Mouse (Mus musculus) hindbrain, postnatal 0 days (tissue): Measurements from ENCODE around the gene Aktip. TPM values are rescaled to one million over a fixed set of nuclear protein-coding genes. Genes with fewer than 3 reads are reported as not detected.

Source experiments
- ATAC-seq: fragments of 200-750 bp; cut with Nextera tagmentation; 2 replicates; pipeline ENCODE4 v1.8.0; 2017; ENCODE audit warnings: mild to moderate bottlenecking, moderate TSS enrichment, moderate library complexity
- DNase-seq: peaks from one replicate; pipeline ENCODE4 v3.0.0-alpha.2; 2015; ENCODE audit warnings: low spot score
- H3K27ac ChIP-seq: fragments of 300-500 bp; sonication (generic); 2 replicates; pipeline ENCODE4 v1.5.1; 2014; ENCODE audit warnings: mild to moderate bottlenecking
- H3K27me3 ChIP-seq: fragments of 300-500 bp; sonication (generic); 2 replicates; pipeline ENCODE4 v1.6.1; 2014; ENCODE audit warnings: low read length, mixed read lengths; ENCODE audit not compliant: insufficient read depth
- H3K36me3 ChIP-seq: fragments of 300-500 bp; sonication (generic); 2 replicates; pipeline ENCODE4 v1.6.1; 2014; ENCODE audit warnings: low read length, mixed read lengths; ENCODE audit not compliant: insufficient read depth
- H3K4me1 ChIP-seq: fragments of 300-500 bp; sonication (generic); 2 replicates; pipeline ENCODE4 v1.6.1; 2014; ENCODE audit warnings: antibody characterized with exemption, low read length, mixed read lengths; ENCODE audit not compliant: insufficient read depth
- H3K4me2 ChIP-seq: fragments of 300-500 bp; sonication (generic); 2 replicates; pipeline ENCODE4 v1.6.1; 2014; ENCODE audit warnings: low read depth, mild to moderate bottlenecking, low read length, moderate library complexity, mixed read lengths
- H3K4me3 ChIP-seq: fragments of 300-500 bp; sonication (generic); 2 replicates; pipeline ENCODE4 v1.5.1; 2014; ENCODE audit warnings: low read length
- H3K9ac ChIP-seq: fragments of 300-500 bp; sonication (generic); replicated peaks from 2 replicates; pipeline ENCODE4 v1.6.1; 2014; ENCODE audit warnings: mild to moderate bottlenecking, low read length, moderate library complexity, mixed read lengths
- H3K9me3 ChIP-seq: fragments of 300-500 bp; sonication (generic); 2 replicates; pipeline ENCODE4 v1.6.1; 2016; ENCODE audit warnings: low read length, mixed read lengths
- CTCF ChIP-seq: IDR thresholded peaks from 2 replicates; pipeline ENCODE4 v1.5.1; 2016; ENCODE audit warnings: antibody characterized with exemption, control low read depth, low read depth
- WGBS: fragments of 180-500 bp; shearing (Covaris S2); extraction: QIAGEN DNeasy Blood & Tissue Kit; methylation state at CpG from one replicate; pipeline ENCODE4 v1.1.7; 2014; 5-methylcytosine and 5-hydroxymethylcytosine counted together
- polyA plus RNA-seq: library from polyadenylated mRNA; unstranded; fragments of >200 nt; fragmentation: Nextera tagmentation; extraction: Ambion mirVana; gene quantifications from 2 replicates; pipeline ENCODE4 v1.2.1, GENCODE M21; 2015
- total RNA-seq: library from RNA; depleted of rRNA; stranded (reverse); fragments of >200 nt; gene quantifications from 2 replicates; pipeline ENCODE4 v1.2.3, GENCODE M21; 2014

Aktip gene
- total and polyA plus RNA-seq, 2 experiments from 2014 or later = 134 to 186 TPM

DNA sequence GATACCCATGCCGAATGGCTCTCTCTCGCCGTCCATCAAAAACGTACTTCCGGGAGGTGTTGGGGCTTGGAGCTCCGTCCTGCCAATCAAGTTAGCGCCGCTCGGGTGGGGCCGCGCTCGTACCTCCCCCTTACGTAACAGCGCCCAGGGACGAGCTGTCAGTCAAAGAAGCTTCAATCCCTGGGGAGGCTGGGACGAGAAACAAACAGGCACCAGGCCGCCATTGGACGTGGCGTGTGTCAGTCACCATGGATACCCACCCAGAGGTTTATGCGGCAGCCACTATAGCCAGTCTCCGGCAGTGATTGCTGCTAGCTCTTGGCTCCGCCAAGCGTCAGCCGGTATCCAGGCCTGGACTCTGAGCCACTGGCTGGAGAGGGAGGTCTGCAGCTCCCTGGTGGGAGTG, 65.7 kb downstream of the Aktip start:
- H3K9ac ChIP-seq = peak overlapping the region; percentile 86
- H3K4me1 ChIP-seq = peaks cover 6% of the 10 kb centered on the region
- WGBS = under 1% methylated on average over 24 of the region's 24 CpGs
- H3K9me3 ChIP-seq = no peaks in the 10 kb centered on the region
- peak overlapping the region; percentile 98 for H3K4me3 ChIP-seq
- peak; percentile 65 for TF ChIP-seq CTCF
- DNase-seq (peak; percentile 100), ATAC-seq (peak; percentile 98)
- peak overlapping the region; percentile 76 for H3K27ac ChIP-seq
- H3K4me2 ChIP-seq = peak overlapping the region; percentile 48
- no peaks in the 10 kb centered on the region for H3K27me3 ChIP-seq
- peaks cover 5% of the 10 kb centered on the region; the same call in 1 of the 2 replicates for H3K36me3 ChIP-seq

DNA sequence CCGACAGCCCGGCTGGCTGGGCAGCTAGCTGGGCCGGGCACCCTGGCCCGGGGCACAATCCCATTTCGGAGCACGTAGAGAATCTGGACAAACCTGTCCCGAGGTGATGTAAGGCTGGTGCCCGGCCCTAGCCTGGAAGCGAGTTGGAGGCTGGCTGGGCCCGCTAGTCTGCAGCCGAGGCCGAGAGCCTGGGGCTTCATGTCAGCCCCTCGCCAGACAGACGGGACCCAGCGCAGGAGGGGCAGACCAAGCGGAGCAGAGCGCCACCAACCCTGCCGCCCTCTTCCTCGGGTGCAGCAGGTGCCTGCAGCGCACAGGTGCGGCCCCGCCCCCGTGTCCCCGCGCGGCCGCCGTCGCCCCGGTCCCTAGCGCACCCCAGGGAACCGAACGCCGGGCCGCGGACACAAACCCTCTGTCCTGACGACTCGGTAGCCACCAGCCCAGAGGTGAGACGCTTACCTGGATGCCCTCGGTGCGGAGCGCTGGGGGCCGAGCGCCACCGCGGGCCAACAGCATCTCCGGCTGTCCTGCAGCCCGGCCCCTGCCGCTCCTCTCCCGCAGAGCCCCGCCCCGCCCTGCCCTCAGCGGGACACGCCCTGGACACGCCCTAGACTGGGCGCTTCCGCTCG, 66.2 kb downstream of the Aktip start:
- H3K27ac ChIP-seq = peak overlapping the region; percentile 76
- H3K27me3 ChIP-seq = no peaks in the 10 kb centered on the region
- WGBS = 1% methylated on average over 57 of the region's 58 CpGs
- no peak; the same call in none of the 2 replicates for ATAC-seq
- H3K36me3 ChIP-seq = peaks cover 7% of the 10 kb centered on the region; the same call in 1 of the 2 replicates
- no peak for DNase-seq
- peaks cover 6% of the 10 kb centered on the region for H3K4me1 ChIP-seq
- peak overlapping the region; percentile 86 for H3K9ac ChIP-seq
- H3K4me2 ChIP-seq = peak overlapping the region; percentile 55
- H3K4me3 ChIP-seq = peak overlapping the region; percentile 98
- no peaks in the 10 kb centered on the region for H3K9me3 ChIP-seq
- 0 out of 2 replicates have a peak, but pooled peaks have one; percentile 7 for TF ChIP-seq CTCF

DNA sequence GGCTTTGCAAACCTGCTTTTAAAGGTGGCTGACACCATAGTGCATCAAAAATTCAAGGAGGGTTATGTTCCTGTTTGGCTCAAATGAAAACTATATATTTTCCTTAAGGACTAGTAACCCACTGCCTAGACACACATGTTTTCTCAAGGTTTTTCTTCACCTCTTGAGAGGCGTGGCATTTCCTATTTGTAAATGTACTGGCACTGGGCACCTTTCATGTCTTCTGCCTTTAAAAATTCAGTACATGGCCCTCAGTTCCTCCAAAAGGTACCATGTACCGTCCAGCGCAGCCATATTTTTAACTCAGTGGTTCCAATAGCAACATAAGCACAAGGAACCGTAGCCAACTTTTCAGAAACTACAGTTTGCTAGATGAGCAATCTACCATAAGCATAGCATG, 67.0 kb downstream of the Aktip start:
- Histone ChIP-seq H3K4me2 (peak overlapping the region; percentile 55), H3K27me3 (no peaks in the 10 kb centered on the region), H3K4me3 (peak overlapping the region; percentile 98), H3K36me3 (peaks cover 10% of the 10 kb centered on the region; the same call in 1 of the 2 replicates), H3K9me3 (no peaks in the 10 kb centered on the region), H3K27ac (no peak overlapping the region), H3K4me1 (peaks cover 6% of the 10 kb centered on the region), H3K9ac (peak overlapping the region; percentile 86)
- 79% methylated on average over 4 of the region's 4 CpGs for WGBS
- ATAC-seq (no peak), DNase-seq (peak; percentile 12)
- TF ChIP-seq CTCF = no peak

DNA sequence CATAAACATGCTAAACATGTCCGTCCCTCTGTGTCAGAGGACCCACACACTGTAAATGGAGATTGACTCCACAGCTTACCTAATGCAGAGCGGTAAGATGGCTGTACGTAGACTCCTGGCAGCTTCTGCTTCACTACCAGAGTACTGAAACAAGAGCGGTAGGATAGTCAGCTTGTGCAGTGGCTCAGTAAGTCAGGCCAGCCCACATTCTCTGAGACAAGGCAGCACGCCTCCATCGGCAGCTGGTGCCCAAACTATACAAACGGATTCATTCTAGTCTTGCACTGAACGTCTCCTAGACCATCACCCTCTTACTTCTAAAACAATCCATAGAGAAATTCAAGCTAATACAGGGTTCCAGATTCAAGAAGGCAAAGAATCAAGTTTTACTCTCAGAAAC, 73.0 kb downstream of the Aktip start:
- H3K27ac ChIP-seq = no peak overlapping the region
- WGBS = 93% methylated on average over 8 of the region's 8 CpGs
- ATAC-seq (no peak), DNase-seq (no peak)
- no peak overlapping the region for H3K9ac ChIP-seq
- no peaks in the 10 kb centered on the region for H3K27me3 ChIP-seq
- no peaks in the 10 kb centered on the region for H3K4me1 ChIP-seq
- no peak overlapping the region for H3K4me2 ChIP-seq
- peaks cover 57% of the 10 kb centered on the region for H3K36me3 ChIP-seq
- H3K9me3 ChIP-seq = no peaks in the 10 kb centered on the region
- no peak for TF ChIP-seq CTCF
- no peak overlapping the region for H3K4me3 ChIP-seq

DNA sequence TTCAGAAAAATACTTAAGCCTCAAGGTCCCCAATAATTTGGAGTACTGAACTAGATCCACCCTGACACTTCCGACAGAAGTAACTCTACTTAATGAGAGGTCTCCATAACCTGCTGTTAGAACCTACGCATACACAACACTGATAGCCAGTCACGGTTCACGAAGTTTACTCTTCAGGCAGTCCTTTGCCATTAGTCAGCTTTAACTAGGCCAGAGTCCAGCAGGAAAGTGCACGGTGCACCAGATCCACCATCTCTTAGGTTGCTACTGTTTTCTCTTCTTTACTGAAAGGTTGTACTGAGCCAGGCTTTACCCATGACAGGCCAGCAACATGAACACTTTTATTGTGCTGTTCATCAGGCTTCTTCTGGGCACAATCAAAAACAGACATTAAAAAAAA, 75.5 kb downstream of the Aktip start:
- Histone ChIP-seq H3K4me2 (no peak overlapping the region), H3K36me3 (peaks cover 60% of the 10 kb centered on the region)
- TF ChIP-seq CTCF = no peak

DNA sequence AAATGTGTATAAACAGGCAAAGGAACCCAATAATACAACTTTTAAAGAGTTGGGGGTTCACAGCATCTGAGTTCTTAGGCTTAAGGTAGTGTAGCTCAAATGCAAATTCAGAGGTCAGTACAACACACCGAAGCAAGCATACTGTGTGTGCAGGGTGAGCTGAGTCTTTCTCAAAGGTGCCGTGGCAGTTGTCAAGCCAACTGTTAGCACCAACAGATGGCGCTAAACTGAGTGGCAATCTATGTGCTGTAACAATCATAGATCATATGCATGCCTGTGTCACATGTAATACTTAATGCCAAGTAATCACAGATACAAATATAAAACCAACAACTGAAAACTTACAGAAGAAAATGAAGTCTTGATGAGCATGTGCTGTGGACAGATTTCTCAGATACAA, 81.6 kb downstream of the Aktip start:
- peak; percentile 46 for TF ChIP-seq CTCF
- Histone ChIP-seq H3K36me3 (peaks cover 56% of the 10 kb centered on the region), H3K27ac (no peak overlapping the region), H3K4me1 (no peaks in the 10 kb centered on the region), H3K4me2 (no peak overlapping the region), H3K27me3 (no peaks in the 10 kb centered on the region), H3K9ac (no peak overlapping the region), H3K9me3 (no peaks in the 10 kb centered on the region), H3K4me3 (no peak overlapping the region)
- 69% methylated on average over 3 of the region's 3 CpGs for WGBS
- ATAC-seq = no peak
- no peak for DNase-seq

More for the DNA sequence above, 75.5 kb downstream of the Aktip start:
- no peaks in the 10 kb centered on the region for H3K9me3 ChIP-seq
- 92% methylated on average over 5 of the region's 5 CpGs for WGBS
- H3K27ac ChIP-seq = no peak overlapping the region
- no peak for DNase-seq
- H3K9ac ChIP-seq = no peak overlapping the region
- H3K4me1 ChIP-seq = no peaks in the 10 kb centered on the region
- ATAC-seq = no peak
- H3K27me3 ChIP-seq = no peaks in the 10 kb centered on the region
- H3K4me3 ChIP-seq = no peak overlapping the region

DNA sequence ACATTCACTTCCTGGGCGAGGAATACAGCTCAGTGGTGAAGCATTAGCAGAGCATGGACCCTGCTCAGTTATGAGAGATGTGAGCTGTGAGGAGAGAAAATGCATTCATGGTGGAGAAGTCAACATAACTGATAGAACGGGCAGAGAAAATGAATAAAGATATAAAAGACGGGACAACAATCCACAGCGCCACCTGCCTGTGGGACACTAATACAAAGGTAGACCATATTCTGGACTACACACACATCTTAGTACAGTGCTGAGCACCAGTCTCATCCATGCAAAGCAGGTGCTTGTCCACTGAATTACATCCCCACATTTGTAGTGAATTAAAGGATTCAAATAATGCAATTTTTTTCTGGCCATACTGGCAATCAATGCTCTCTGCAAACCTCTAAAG, 82.2 kb downstream of the Aktip start:
- H3K36me3 ChIP-seq = peaks cover 55% of the 10 kb centered on the region
- no peak overlapping the region for H3K27ac ChIP-seq
- no peak overlapping the region for H3K4me3 ChIP-seq
- ATAC-seq (no peak), DNase-seq (no peak)
- 93% methylated on average over 4 of the region's 4 CpGs for WGBS
- no peaks in the 10 kb centered on the region for H3K27me3 ChIP-seq
- TF ChIP-seq CTCF = 0 out of 2 replicates have a peak, but pooled peaks have one; percentile 18
- no peak overlapping the region for H3K9ac ChIP-seq
- no peak overlapping the region for H3K4me2 ChIP-seq
- H3K4me1 ChIP-seq = no peaks in the 10 kb centered on the region
- H3K9me3 ChIP-seq = no peaks in the 10 kb centered on the region
